ENCODE assay signal across 17 mouse cellular contexts in genomic region chr9:61982940-61983620, GRCm38 (mm10). TPM values are rescaled to one million over a fixed set of nuclear protein-coding genes. Genes with fewer than 3 reads are reported as not detected.
DNase-seq lines count a peak whose midpoint lies in the region; ATAC-seq and TF ChIP-seq lines count a peak whose summit lies in the region.
"Had no signal": no experiment of that assay in that cellular context is flagged by ENCODE, and none has a peak within 500 bp of the region (broad histone marks: within the 10 kb centered on the region; RNA-seq: fewer than 3 reads in every experiment).

No protein-coding gene starts in this region.

- no peaks in the 10 kb centered on the region for H3K9me3 ChIP-seq in liver, embryonic 16.5 days (replicated peaks; ENCODE audit: control insufficient read depth, low read length)
- no peaks in the 10 kb centered on the region for H3K9me3 ChIP-seq in intestine, postnatal 0 days (ENCODE audit: control insufficient read depth)
- H3K9me3 ChIP-seq: heart, embryonic 12.5 days; hindbrain, embryonic 15.5 days; neural tube, embryonic 12.5 days had no signal

- 51% methylated on average over 7 of the region's 7 CpGs for WGBS in liver, embryonic 16.5 days (ENCODE audit: insufficient replicate concordance)
- WGBS in intestine, postnatal 0 days: 78% methylated on average over 7 of the region's 7 CpGs

- H3K4me3 ChIP-seq in liver, embryonic 16.5 days (ENCODE audit: low read depth, low read length): no peak overlapping the region
- no peak overlapping the region for H3K4me3 ChIP-seq in intestine, postnatal 0 days (ENCODE audit: low read depth, low read length)
- H3K4me3 ChIP-seq: heart, embryonic 12.5 days; hindbrain, embryonic 15.5 days; megakaryocyte, embryonic 14.5 days; neural tube, embryonic 12.5 days had no signal

- H3K27me3 ChIP-seq in liver, embryonic 16.5 days (ENCODE audit: control insufficient read depth, insufficient read depth, low read depth, low read length): no peaks in the 10 kb centered on the region
- no peaks in the 10 kb centered on the region for H3K27me3 ChIP-seq in intestine, postnatal 0 days (replicated peaks; ENCODE audit: control insufficient read depth, insufficient read depth, low read length)
- H3K27me3 ChIP-seq: hindbrain, embryonic 15.5 days; neural tube, embryonic 12.5 days had no signal

- H3K27ac ChIP-seq in liver, embryonic 16.5 days (ENCODE audit: low read length): no peak overlapping the region
- no peak overlapping the region for H3K27ac ChIP-seq in intestine, postnatal 0 days (ENCODE audit: low read depth, low read length)
- H3K27ac ChIP-seq: hindbrain, embryonic 15.5 days; neural tube, embryonic 12.5 days had no signal

- DNase-seq in liver (no peak), R1 (ENCODE audit: low read depth, low spot score) (peak; percentile 82)
- peak; percentile 71 for DNase-seq in thymus, postnatal 0 days (ENCODE audit: low spot score)
- no peak for DNase-seq in layer of hippocampus, postnatal 25 days (ENCODE audit: extremely low spot score in 1 of 2, low spot score in 1 of 2)
- no peak for DNase-seq in right cerebral cortex, adult 18-20 months
- DNase-seq: adrenal gland, adult 2 months; cerebellum, adult 8-10 months; forebrain, postnatal 0 days; kidney, postnatal 4 days; right cerebral cortex, postnatal 14 days had no signal

- no peak for TF ChIP-seq CTCF in intestine, postnatal 0 days (IDR thresholded peaks at IDR 0.05; ENCODE audit: low read depth)

- no peaks in the 10 kb centered on the region for H3K36me3 ChIP-seq in liver, embryonic 16.5 days (ENCODE audit: control insufficient read depth, insufficient read depth)
- H3K36me3 ChIP-seq in intestine, postnatal 0 days (ENCODE audit: control insufficient read depth, insufficient read depth): no peaks in the 10 kb centered on the region
- H3K36me3 ChIP-seq: heart, embryonic 12.5 days; hindbrain, embryonic 15.5 days; neural tube, embryonic 12.5 days had no signal

- ATAC-seq in liver, embryonic 16.5 days (ENCODE audit: low read depth): peak; percentile 24; the same call in 1 of the 2 replicates
- peak; percentile 71 for ATAC-seq in intestine, postnatal 0 days
- ATAC-seq in cerebellum, adult (ENCODE audit: insufficient number of reproducible peaks, low FRiP score, low TSS enrichment): no peak
- ATAC-seq: forebrain, postnatal 0 days had no signal

- no peaks in the 10 kb centered on the region for H3K4me1 ChIP-seq in liver, embryonic 16.5 days (ENCODE audit: control insufficient read depth, low read depth, low read length)
- 0 out of 2 replicates have a peak, but pooled peaks cover 2% of the 10 kb centered on the region for H3K4me1 ChIP-seq in intestine, postnatal 0 days (replicated peaks; ENCODE audit: control insufficient read depth, insufficient read depth, low read length)
- H3K4me1 ChIP-seq: heart, embryonic 12.5 days; megakaryocyte, embryonic 14.5 days; neural tube, embryonic 12.5 days had no signal

- H3K4me2 ChIP-seq in liver, embryonic 16.5 days (ENCODE audit: low read depth, low read length): no peak overlapping the region
- H3K4me2 ChIP-seq in intestine, postnatal 0 days (replicated peaks; ENCODE audit: low read depth): no peak overlapping the region
- H3K4me2 ChIP-seq: heart, embryonic 12.5 days; hindbrain, embryonic 15.5 days; neural tube, embryonic 12.5 days had no signal

- no peak overlapping the region for H3K9ac ChIP-seq in liver, embryonic 16.5 days (ENCODE audit: low read depth, low read length)
- H3K9ac ChIP-seq in intestine, postnatal 0 days (ENCODE audit: low read depth, low read length): no peak overlapping the region
- H3K9ac ChIP-seq: forebrain, postnatal 0 days; heart, embryonic 12.5 days; hindbrain, embryonic 15.5 days; neural tube, embryonic 12.5 days had no signal

RNA-seq across cellular contexts. Expression of gene Kif23, which starts 36.5 kb away (rescaled TPM):
- 63.3 and 64.2 TPM in 2 replicates for polyA plus RNA-seq in liver, embryonic 16.5 days (2015; fragmentation: Nextera tagmentation; extraction: Ambion mirVana)
- 14.8 and 16.2 TPM in 2 replicates for polyA plus RNA-seq in intestine, postnatal 0 days (2015; fragmentation: Nextera tagmentation; extraction: Ambion mirVana)
- polyA plus RNA-seq in thymus, postnatal 0 days (2015; fragmentation: Nextera tagmentation; extraction: Ambion mirVana): 106 and 107 TPM in 2 replicates
- total RNA-seq in layer of hippocampus, postnatal 25 days (2021): 1 to 10 TPM in 1 of 2 experiments, under 1 TPM in 1; 0.85 to 2.6 TPM

RNA-seq across cellular contexts. Expression of gene Paqr5, which starts 43.6 kb away (rescaled TPM):
- 0.19 and 0.92 TPM in 2 replicates for polyA plus RNA-seq in liver, embryonic 16.5 days (2015; fragmentation: Nextera tagmentation; extraction: Ambion mirVana)
- 2.1 and 5.1 TPM in 2 replicates for polyA plus RNA-seq in intestine, postnatal 0 days (2015; fragmentation: Nextera tagmentation; extraction: Ambion mirVana)
- polyA plus RNA-seq in thymus, postnatal 0 days (2015; fragmentation: Nextera tagmentation; extraction: Ambion mirVana): 3.0 and 3.1 TPM in 2 replicates
- total RNA-seq in layer of hippocampus, postnatal 25 days (2021): 1 to 10 TPM; 1.6 to 3.2 TPM

Comparison
In these comparisons a context has a peak if more than half of its experiments do, and no peak if none do; other contexts are left out.
1. DNase-seq: peak in R1 (single experiment) and thymus, postnatal 0 days (single experiment); none in liver (single experiment), layer of hippocampus, postnatal 25 days (0 of 2) and right cerebral cortex, adult 18-20 months (single experiment).